Mouse (Mus musculus): ENCODE data around the gene Lamc1. TPM values are rescaled to one million over a fixed set of nuclear protein-coding genes. Genes with fewer than 3 reads are reported as not detected.

Lamc1 gene
- polyA plus RNA-seq, 1 experiment from 2014 or later, result 41.6 TPM

GRCm38 (mm10) chr1:153192945-153193344 is 139.6 kb downstream of the Lamc1 start:
- Histone ChIP-seq H3K27ac (replicated peaks) (no peak overlapping the region), H3K36me3 (ENCODE audit: control insufficient read depth, insufficient read depth, low read length) (no peaks in the 10 kb centered on the region), H3K27me3 (ENCODE audit: control insufficient read depth, insufficient read depth, low read length) (no peaks in the 10 kb centered on the region), H3K9ac (ENCODE audit: low read length) (no peak overlapping the region), H3K9me3 (ENCODE audit: control insufficient read depth, low read length) (no peaks in the 10 kb centered on the region), H3K4me3 (ENCODE audit: low read depth, low read length) (no peak overlapping the region), H3K4me1 (replicated peaks; ENCODE audit: control insufficient read depth, insufficient read depth) (0 out of 2 replicates have a peak, but pooled peaks cover 4% of the 10 kb centered on the region), H3K4me2 (replicated peaks; ENCODE audit: low read depth) (no peak overlapping the region)
- 85% methylated on average over 6 of the region's 6 CpGs for WGBS
- TF ChIP-seq CTCF (IDR thresholded peaks at IDR 0.05; ENCODE audit: low read depth) (no peak), EP300 (optimal IDR thresholded peaks at IDR 0.05) (no peak)
- ATAC-seq (ENCODE audit: low FRiP score, low TSS enrichment) (no peak), DNase-seq (ENCODE audit: low spot score) (no peak)

DNA sequence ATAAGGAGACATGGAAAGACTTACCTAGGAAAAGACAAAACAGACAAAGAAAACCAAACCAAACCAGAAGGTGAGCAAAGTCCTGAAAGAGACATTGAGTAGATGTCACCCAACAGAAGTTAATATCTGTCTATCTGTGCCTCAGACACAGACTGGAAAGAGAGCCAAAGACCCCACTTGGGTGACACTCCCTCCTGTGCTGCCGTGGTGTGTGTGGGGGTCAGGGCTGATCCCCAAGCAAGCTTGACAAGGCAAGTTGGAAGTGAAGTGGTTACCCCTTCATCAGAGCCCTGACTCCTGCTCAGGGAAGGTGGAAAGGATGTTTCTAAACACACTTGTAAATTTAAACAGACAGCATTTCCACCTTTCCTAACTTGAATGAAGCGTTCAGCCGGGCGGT is 140.2 kb downstream of the Lamc1 start:
- ATAC-seq (ENCODE audit: low FRiP score, low TSS enrichment) (no peak), DNase-seq (ENCODE audit: low spot score) (no peak)
- TF ChIP-seq CTCF (IDR thresholded peaks at IDR 0.05; ENCODE audit: low read depth) (no peak), EP300 (optimal IDR thresholded peaks at IDR 0.05) (no peak)
- 70% methylated on average over 4 of the region's 4 CpGs for WGBS
- H3K27me3 ChIP-seq (ENCODE audit: control insufficient read depth, insufficient read depth, low read length), result no peaks in the 10 kb centered on the region
- no peak overlapping the region for H3K9ac ChIP-seq (ENCODE audit: low read length)
- H3K4me2 ChIP-seq (replicated peaks; ENCODE audit: low read depth), result no peak overlapping the region
- 0 out of 2 replicates have a peak, but pooled peaks cover 4% of the 10 kb centered on the region for H3K4me1 ChIP-seq (replicated peaks; ENCODE audit: control insufficient read depth, insufficient read depth)
- peak overlapping the region; percentile 63 for H3K27ac ChIP-seq (replicated peaks)
- H3K36me3 ChIP-seq (ENCODE audit: control insufficient read depth, insufficient read depth, low read length), result no peaks in the 10 kb centered on the region
- H3K4me3 ChIP-seq (ENCODE audit: low read depth, low read length), result no peak overlapping the region
- no peaks in the 10 kb centered on the region for H3K9me3 ChIP-seq (ENCODE audit: control insufficient read depth, low read length)

DNA sequence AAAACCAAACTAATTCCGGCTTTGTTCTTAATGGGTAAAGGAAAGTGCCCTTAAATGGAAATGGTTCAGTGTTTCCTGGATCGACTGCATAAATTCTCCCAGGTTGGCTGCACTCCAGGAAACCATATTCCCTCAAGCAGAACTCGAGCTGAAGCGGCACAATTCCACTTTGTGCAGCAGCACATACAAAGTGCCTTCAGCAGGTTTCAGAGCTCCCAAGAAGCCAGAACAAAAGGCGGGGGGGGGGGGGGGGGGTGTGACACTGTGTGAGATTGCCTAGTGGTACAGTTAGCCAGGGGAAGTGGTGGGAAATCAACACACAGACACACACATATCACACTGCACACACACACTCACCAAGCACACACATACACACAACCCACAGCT is 140.7 kb downstream of the Lamc1 start:
- 0 out of 2 replicates have a peak, but pooled peaks cover 4% of the 10 kb centered on the region for H3K4me1 ChIP-seq (replicated peaks; ENCODE audit: control insufficient read depth, insufficient read depth)
- WGBS, result 22% methylated on average over 5 of the region's 5 CpGs
- H3K9me3 ChIP-seq (ENCODE audit: control insufficient read depth, low read length), result no peaks in the 10 kb centered on the region
- H3K9ac ChIP-seq (ENCODE audit: low read length), result no peak overlapping the region
- H3K4me3 ChIP-seq (ENCODE audit: low read depth, low read length), result no peak overlapping the region
- H3K27ac ChIP-seq (replicated peaks), result peak overlapping the region; percentile 63
- peak; percentile 19; the same call in 1 of the 2 replicates for ATAC-seq (ENCODE audit: low FRiP score, low TSS enrichment)
- TF ChIP-seq CTCF (IDR thresholded peaks at IDR 0.05; ENCODE audit: low read depth) (no peak), EP300 (optimal IDR thresholded peaks at IDR 0.05) (no peak)
- no peaks in the 10 kb centered on the region for H3K36me3 ChIP-seq (ENCODE audit: control insufficient read depth, insufficient read depth, low read length)
- H3K27me3 ChIP-seq (ENCODE audit: control insufficient read depth, insufficient read depth, low read length), result no peaks in the 10 kb centered on the region; the same call in 1 of the 2 replicates
- DNase-seq (ENCODE audit: low spot score), result peak; percentile 58
- no peak overlapping the region for H3K4me2 ChIP-seq (replicated peaks; ENCODE audit: low read depth)

GRCm38 (mm10) chr1:153191237-153191942 is 141.2 kb downstream of the Lamc1 start:
- Histone ChIP-seq H3K4me1 (replicated peaks; ENCODE audit: control insufficient read depth, insufficient read depth) (0 out of 2 replicates have a peak, but pooled peaks cover 4% of the 10 kb centered on the region), H3K9ac (ENCODE audit: low read length) (no peak overlapping the region), H3K36me3 (ENCODE audit: control insufficient read depth, insufficient read depth, low read length) (no peaks in the 10 kb centered on the region), H3K27me3 (ENCODE audit: control insufficient read depth, insufficient read depth, low read length) (peaks cover 2% of the 10 kb centered on the region; the same call in 1 of the 2 replicates), H3K4me3 (ENCODE audit: low read depth, low read length) (no peak overlapping the region), H3K27ac (replicated peaks) (peak overlapping the region; percentile 63), H3K9me3 (ENCODE audit: control insufficient read depth, low read length) (no peaks in the 10 kb centered on the region), H3K4me2 (replicated peaks; ENCODE audit: low read depth) (no peak overlapping the region)
- ATAC-seq (ENCODE audit: low FRiP score, low TSS enrichment) (no peak), DNase-seq (ENCODE audit: low spot score) (no peak)
- 53% methylated on average over 15 of the region's 15 CpGs for WGBS
- no peak for TF ChIP-seq CTCF (IDR thresholded peaks at IDR 0.05; ENCODE audit: low read depth)
- TF ChIP-seq EP300 (optimal IDR thresholded peaks at IDR 0.05), result no peak

DNA sequence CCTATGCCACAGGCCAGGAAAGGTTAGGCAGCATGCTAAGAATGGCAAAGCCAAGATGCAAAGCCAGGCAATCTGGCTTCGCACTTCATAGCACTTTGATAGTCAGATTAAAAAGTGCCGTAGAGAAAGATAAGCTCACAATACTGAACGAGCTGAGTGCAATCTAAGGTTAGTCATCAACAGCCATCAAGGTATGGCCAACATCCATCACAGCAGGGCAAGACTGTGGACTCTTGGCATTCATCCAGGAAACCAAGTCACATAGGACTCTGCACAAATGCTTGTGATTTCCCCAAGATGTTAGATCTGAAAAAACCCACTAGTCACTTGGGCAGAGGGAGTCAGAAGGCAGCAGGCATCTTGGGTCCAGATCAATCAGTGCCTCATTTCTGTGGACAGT is 144.5 kb downstream of the Lamc1 start:
- H3K4me2 ChIP-seq (replicated peaks; ENCODE audit: low read depth), result no peak overlapping the region
- no peak for TF ChIP-seq CTCF (IDR thresholded peaks at IDR 0.05; ENCODE audit: low read depth)
- no peak for TF ChIP-seq EP300 (optimal IDR thresholded peaks at IDR 0.05)
- H3K27me3 ChIP-seq (ENCODE audit: control insufficient read depth, insufficient read depth, low read length), result peaks cover 2% of the 10 kb centered on the region; the same call in 1 of the 2 replicates
- H3K9ac ChIP-seq (ENCODE audit: low read length), result no peak overlapping the region
- no peak for DNase-seq (ENCODE audit: low spot score)
- WGBS, result 51% methylated on average over 3 of the region's 3 CpGs
- no peaks in the 10 kb centered on the region for H3K9me3 ChIP-seq (ENCODE audit: control insufficient read depth, low read length)
- no peak overlapping the region for H3K4me3 ChIP-seq (ENCODE audit: low read depth, low read length)
- no peaks in the 10 kb centered on the region for H3K36me3 ChIP-seq (ENCODE audit: control insufficient read depth, insufficient read depth, low read length)
- no peak overlapping the region for H3K27ac ChIP-seq (replicated peaks)
- ATAC-seq (ENCODE audit: low FRiP score, low TSS enrichment), result no peak
- 0 out of 2 replicates have a peak, but pooled peaks cover 9% of the 10 kb centered on the region for H3K4me1 ChIP-seq (replicated peaks; ENCODE audit: control insufficient read depth, insufficient read depth)

All from stomach, postnatal 0 days (tissue).